Mouse (Mus musculus) liver, embryonic 14.5 days (tissue): ENCODE results near the gene Apoc3. TPM values are rescaled to one million over a fixed set of nuclear protein-coding genes. Genes with fewer than 3 reads are reported as not detected.

Source experiments
- ATAC-seq: fragments of 200-750 bp; cut with Nextera tagmentation; 2 replicates; pipeline ENCODE4 v1.8.0; 2017; ENCODE audit warnings: moderate number of reproducible peaks, mild to moderate bottlenecking, moderate library complexity; ENCODE audit not compliant: insufficient read depth
- DNase-seq, 3 experiments: peaks; one replicate each; pipeline ENCODE4 v3.0.0-alpha.2; 2012 to 2013; ENCODE audit warnings: low read depth in 3 of 3, low spot score in 3 of 3
- H3K27ac ChIP-seq: fragments of 300-500 bp; sonication (generic); 2 replicates; pipeline ENCODE4 v1.5.1; 2014; ENCODE audit warnings: moderate library complexity, mild to moderate bottlenecking, control low read depth, inconsistent platforms
- H3K27me3 ChIP-seq: fragments of 300-500 bp; sonication (generic); 2 replicates; pipeline ENCODE4 v1.6.1; 2014; ENCODE audit warnings: mild to moderate bottlenecking, low read length, moderate library complexity; ENCODE audit not compliant: control insufficient read depth, insufficient read depth
- H3K36me3 ChIP-seq: fragments of 300-500 bp; sonication (generic); replicated peaks from 2 replicates; pipeline ENCODE4 v1.6.1; 2014; ENCODE audit warnings: low read depth; ENCODE audit not compliant: control insufficient read depth, insufficient read depth
- H3K4me1 ChIP-seq, 2 experiments: fragments of 200-500 bp in 1 of 2; fragments of 300-500 bp in 1 of 2; sonication (generic) in 1 of 2; replicated peaks; 2 replicates each; pipeline ENCODE4 v1.6.1; 2012 to 2014; ENCODE audit warnings: antibody characterized with exemption in 1 of 2, inconsistent platforms in 1 of 2, low read length in 1 of 2; ENCODE audit not compliant: control insufficient read depth in 2 of 2, insufficient read depth in 2 of 2
- H3K4me2 ChIP-seq: fragments of 300-500 bp; sonication (generic); 2 replicates; pipeline ENCODE4 v1.6.1; 2014; ENCODE audit warnings: low read depth, mild to moderate bottlenecking, control low read depth, moderate library complexity
- H3K4me3 ChIP-seq, 2 experiments: fragments of 200-500 bp in 1 of 2; fragments of 300-500 bp in 1 of 2; sonication (generic) in 1 of 2; 2 replicates each; pipeline ENCODE4 v1.5.1; 2012 to 2014; ENCODE audit warnings: low read depth in 2 of 2, low read length in 2 of 2, mild to moderate bottlenecking in 2 of 2, control low read depth in 1 of 2, inconsistent platforms in 1 of 2, moderate library complexity in 1 of 2; ENCODE audit not compliant: insufficient read depth in 1 of 2
- H3K9ac ChIP-seq: fragments of 300-500 bp; sonication (generic); replicated peaks from 2 replicates; pipeline ENCODE4 v1.6.1; 2014; ENCODE audit warnings: mild to moderate bottlenecking, control low read depth, moderate library complexity
- H3K9me3 ChIP-seq: fragments of 300-500 bp; sonication (generic); 2 replicates; pipeline ENCODE4 v1.6.1; 2016; ENCODE audit warnings: low read length, mixed read lengths; ENCODE audit not compliant: control insufficient read depth
- CTCF ChIP-seq: IDR thresholded peaks from 2 replicates; pipeline ENCODE4 v1.5.1; 2016; ENCODE audit warnings: antibody characterized with exemption, low read depth, control low read depth
- EP300 ChIP-seq: IDR thresholded peaks from 2 replicates; pipeline ENCODE4 v1.6.1; 2016; ENCODE audit warnings: antibody characterized with exemption, low read depth
- WGBS: fragments of 180-500 bp; shearing (Covaris S2); extraction: QIAGEN DNeasy Blood & Tissue Kit; methylation state at CpG from one replicate; pipeline ENCODE4 v1.1.7; 2014; ENCODE audit not compliant: insufficient replicate concordance; 5-methylcytosine and 5-hydroxymethylcytosine counted together
- polyA plus RNA-seq, 2 experiments: library from polyadenylated mRNA; depleted of rRNA in 1 of 2; stranded (reverse) in 1 of 2; unstranded in 1 of 2; fragments of >200 nt; fragmentation: Nextera tagmentation in 1 of 2; extraction: Ambion mirVana in 1 of 2; gene quantifications; 2 replicates each; pipeline versions ENCODE4 v1.2.1 to v1.2.3; 2012 to 2014

The Apoc3 gene
- polyA plus RNA-seq, 2 experiments: 2.7 to 5.8 TPM

- no peak overlapping the region for H3K4me3 ChIP-seq
- no peak overlapping the region for H3K4me2 ChIP-seq
- H3K36me3 ChIP-seq: no peaks in the 10 kb centered on the region
- no peaks in the 10 kb centered on the region for H3K27me3 ChIP-seq
- no peaks in the 10 kb centered on the region for H3K9me3 ChIP-seq
- TF ChIP-seq EP300: no peak
- no peak for TF ChIP-seq CTCF
- ATAC-seq (no peak), DNase-seq (no peak)
- 64% methylated on average over 6 of the region's 6 CpGs for WGBS
- no peak overlapping the region for H3K27ac ChIP-seq
- H3K9ac ChIP-seq: no peak overlapping the region
- H3K4me1 ChIP-seq: peaks cover 5 to 12% of the 10 kb centered on the region in 2 experiments; a peak in 3 of 4 replicates
These were observed 240 bp downstream of the Apoc3 start for GRCm38 (mm10) chr9:46235196-46235595.

DNA sequence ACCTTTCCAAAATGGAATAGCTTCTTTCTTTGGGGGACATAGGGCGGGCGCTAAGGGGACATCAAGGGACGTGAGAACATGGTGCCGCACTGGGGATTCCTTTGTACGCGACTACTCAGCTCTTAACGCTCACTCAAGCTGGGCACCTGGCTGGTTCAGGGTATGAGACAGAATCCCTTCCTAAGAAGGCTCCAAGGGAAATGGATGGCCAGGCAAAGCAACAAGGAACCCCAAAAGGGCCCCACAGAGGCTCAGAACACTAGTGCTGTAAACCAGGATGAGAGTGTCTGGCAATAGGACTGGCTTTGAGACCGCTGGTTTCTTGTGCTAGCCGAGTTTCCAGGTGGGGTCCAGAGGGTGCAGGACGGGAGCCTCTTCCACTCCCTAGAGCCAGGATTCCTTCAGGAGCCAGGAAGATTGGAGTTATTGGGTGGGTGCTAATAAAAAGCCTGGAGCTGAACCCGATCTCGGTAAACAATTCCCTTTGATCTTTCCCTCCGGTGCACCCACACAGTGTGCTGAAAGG, 4.9 kb downstream of the Apoc3 start:
- no peak overlapping the region for H3K27ac ChIP-seq
- ATAC-seq: no peak
- no peak for DNase-seq

GRCm38 (mm10) chr9:46229573-46230449, 5.6 kb downstream of the Apoc3 start:
- 13% methylated on average over 37 of the region's 37 CpGs for WGBS

More for the DNA sequence above, 4.9 kb downstream of the Apoc3 start:
- no peaks in the 10 kb centered on the region for H3K36me3 ChIP-seq
- no peak for TF ChIP-seq EP300
- TF ChIP-seq CTCF: no peak
- peak overlapping the region; percentile 47 to 48 for H3K4me3 ChIP-seq
- H3K27me3 ChIP-seq: no peaks in the 10 kb centered on the region
- 23% methylated on average over 13 of the region's 13 CpGs for WGBS
- H3K4me2 ChIP-seq: peak overlapping the region; percentile 64
- no peak overlapping the region; the same call in none of the 2 replicates for H3K9ac ChIP-seq
- no peaks in the 10 kb centered on the region for H3K9me3 ChIP-seq
- H3K4me1 ChIP-seq: peaks cover under 1 to 14% of the 10 kb centered on the region in 2 experiments; a peak in 2 of 4 replicates

GRCm38 (mm10) chr9:46228491-46228890, 6.9 kb downstream of the Apoc3 start, which contains the start of gene Apoa1:
Apoa1 (plus strand) TSS chr9:46228580.
- Histone ChIP-seq H3K4me1 (peaks cover 0 to 15% of the 10 kb centered on the region in 2 experiments; a peak in 2 of 4 replicates), H3K27ac (no peak within 1 kb of the TSS), H3K27me3 (no peaks in the 10 kb centered on the region), H3K4me2 (no peak within 1 kb of the TSS), H3K4me3 (peak within 1 kb of the TSS; percentile 47 to 48), H3K36me3 (no peaks in the 10 kb centered on the region), H3K9me3 (no peaks in the 10 kb centered on the region), H3K9ac (peak within 1 kb of the TSS; percentile 2; the same call in 1 of the 2 replicates)
- TF ChIP-seq EP300: no peak
- peak; percentile 19; the same call in 1 of the 2 replicates for TF ChIP-seq CTCF
- peak; percentile 62 for ATAC-seq
- 50% methylated on average over 9 of the region's 9 CpGs for WGBS
- peak in 1 of 3 experiments; percentile 20 for DNase-seq

More at GRCm38 (mm10) chr9:46229573-46230449, 5.6 kb downstream of the Apoc3 start:
- H3K27ac ChIP-seq: no peak overlapping the region
- H3K4me2 ChIP-seq: peak overlapping the region; percentile 64
- peaks cover 0 to 15% of the 10 kb centered on the region in 2 experiments; a peak in 2 of 4 replicates for H3K4me1 ChIP-seq
- H3K36me3 ChIP-seq: no peaks in the 10 kb centered on the region
- H3K9ac ChIP-seq: peak overlapping the region; percentile 47
- H3K9me3 ChIP-seq: no peaks in the 10 kb centered on the region
- no peaks in the 10 kb centered on the region for H3K27me3 ChIP-seq
- ATAC-seq (peak; percentile 53), DNase-seq (peak in 1 of 3 experiments; percentile 41)
- H3K4me3 ChIP-seq: peak overlapping the region; percentile 47 to 48
- TF ChIP-seq CTCF (peak; percentile 81), EP300 (no peak)

DNA sequence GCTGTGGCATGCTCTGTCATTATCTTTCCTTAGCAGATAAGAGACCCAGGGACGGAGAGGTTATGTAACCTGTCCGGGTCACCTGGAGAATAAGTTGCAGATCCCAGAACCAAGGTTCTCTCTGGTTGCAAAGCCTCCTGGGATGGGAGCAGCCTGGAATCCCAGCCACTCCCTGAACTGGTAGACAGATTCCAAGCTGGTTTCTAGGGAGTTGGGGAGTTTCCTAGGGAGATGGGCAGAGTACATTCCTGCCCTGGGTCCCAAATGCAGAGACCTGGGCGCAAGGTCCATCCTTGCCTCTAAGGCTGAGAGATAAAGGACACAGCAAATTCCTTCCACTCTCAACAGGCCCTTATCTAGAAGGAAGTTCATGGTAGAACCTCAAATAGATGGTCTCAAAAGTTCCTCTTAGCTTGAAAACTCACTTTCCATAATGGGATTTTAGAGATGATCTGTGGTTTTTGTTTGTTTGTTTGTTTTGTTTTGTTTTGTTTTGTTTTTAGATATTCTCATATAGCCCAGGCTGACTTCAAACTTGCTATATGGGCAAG, 8.3 kb downstream of the Apoc3 start:
- Histone ChIP-seq H3K4me2 (no peak overlapping the region), H3K36me3 (no peaks in the 10 kb centered on the region), H3K4me3 (no peak overlapping the region), H3K4me1 (peaks cover 0 to 15% of the 10 kb centered on the region in 2 experiments; a peak in 2 of 4 replicates), H3K9ac (no peak overlapping the region), H3K27me3 (no peaks in the 10 kb centered on the region), H3K9me3 (no peaks in the 10 kb centered on the region), H3K27ac (no peak overlapping the region)
- ATAC-seq (no peak), DNase-seq (no peak)
- WGBS: 36% methylated on average over 3 of the region's 3 CpGs
- no peak for TF ChIP-seq CTCF
- no peak for TF ChIP-seq EP300
